Mouse (Mus musculus) cortical plate, adult 2 months (tissue): ENCODE measurements around the gene Lgi1.

ENCODE experiments used
- CTCF ChIP-seq: fragments of 200-500 bp; IDR thresholded peaks from 2 replicates; pipeline ENCODE4 v1.5.1; 2011; ENCODE audit warnings: mild to moderate bottlenecking, control low read depth, low read length; ENCODE audit not compliant: insufficient read depth; ENCODE audit errors: extremely low read depth
- POLR2A ChIP-seq: fragments of 200-500 bp; IDR thresholded peaks from 2 replicates; pipeline ENCODE4 v1.6.1; 2011; ENCODE audit warnings: mild to moderate bottlenecking, low read length, control low read depth; ENCODE audit not compliant: insufficient read depth; ENCODE audit errors: extremely low read depth

- TF ChIP-seq CTCF (no peak), POLR2A (no peak)
These were observed 35.6 kb upstream of the Lgi1 start for GRCm38 (mm10) chr19:38228699-38229098.
